Mouse (Mus musculus) cerebellum, adult 2 months (tissue): ENCODE results near the gene Ablim2.
A peak's percentile ranks its signal among the peaks of the same experiment; 100 is the strongest.

Experiments
- CTCF ChIP-seq: fragments of 200-500 bp; IDR thresholded peaks from 2 replicates; pipeline ENCODE4 v1.5.1; 2011; ENCODE audit warnings: low read depth, mild to moderate bottlenecking, control low read depth, low read length, moderate library complexity, borderline replicate concordance; ENCODE audit not compliant: insufficient read depth
- POLR2A ChIP-seq: fragments of 200-500 bp; IDR thresholded peaks from 2 replicates; pipeline ENCODE4 v1.6.1; 2011; ENCODE audit warnings: low read length, control low read depth, borderline replicate concordance; ENCODE audit not compliant: insufficient read depth

DNA sequence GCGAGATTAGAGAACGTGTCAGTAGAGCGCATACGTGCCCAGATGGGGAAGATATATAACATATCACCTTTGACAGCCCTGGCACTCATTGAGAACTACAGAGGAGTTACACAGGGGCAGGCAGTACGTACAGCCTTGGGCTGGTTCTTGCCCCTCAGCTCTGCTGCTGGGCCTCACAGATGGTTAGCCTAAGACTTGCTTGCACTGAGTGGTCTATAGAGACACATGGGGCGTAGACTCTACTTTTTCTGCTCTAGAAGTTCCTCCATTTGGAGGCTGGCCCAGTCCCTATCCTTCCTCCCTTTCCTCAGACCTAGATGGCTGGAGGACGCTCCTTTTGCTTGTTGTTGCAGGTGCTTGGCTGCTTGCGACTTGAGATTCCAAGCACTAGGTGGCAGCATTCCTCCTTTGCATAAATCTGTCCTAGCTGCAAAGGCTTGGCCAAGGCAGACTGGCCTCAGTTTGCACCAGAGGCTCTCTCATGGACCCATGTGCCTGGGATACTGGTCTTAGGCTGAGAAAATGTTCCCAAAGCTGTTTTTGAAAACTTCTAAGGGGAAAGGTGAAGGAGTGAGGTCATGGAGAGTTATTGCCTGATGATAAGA, 112.8 kb downstream of the Ablim2 start:
- TF ChIP-seq CTCF (peak; percentile 92), POLR2A (no peak)
